Mouse (Mus musculus): ENCODE data around the gene Limk1.

DNA sequence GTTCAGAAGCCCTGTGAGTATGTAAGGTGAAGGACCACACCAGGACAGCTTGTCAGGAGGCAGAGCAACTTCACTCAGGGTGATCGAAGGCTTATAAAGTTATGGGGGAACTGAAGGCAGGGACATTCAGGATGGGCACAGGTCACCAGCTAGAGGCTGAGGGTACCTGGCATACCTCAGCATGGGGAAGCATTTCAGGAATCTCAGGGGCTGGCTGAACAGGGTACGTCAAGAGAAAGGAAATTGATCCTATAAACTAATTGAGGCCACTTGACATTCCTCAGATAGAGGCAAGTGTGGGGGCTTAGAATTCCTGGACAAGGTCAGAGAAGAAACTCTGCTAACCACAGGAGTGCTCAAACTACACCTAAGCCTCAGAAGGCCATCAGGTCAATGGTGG is 7.1 kb upstream of the Limk1 start:
- TF ChIP-seq EP300 (IDR thresholded peaks at IDR 0.05; ENCODE audit: insufficient read depth, low read depth, low read length) (no peak), CTCF (IDR thresholded peaks at IDR 0.05; ENCODE audit: low read depth, low read length) (no peak), POLR2A (IDR thresholded peaks at IDR 0.05; ENCODE audit: insufficient read depth, low read length) (no peak)

All from ES-Bruce4 (cell line).